Mouse (Mus musculus): ENCODE results near the gene Bbof1. TPM values are rescaled to one million over a fixed set of nuclear protein-coding genes. Genes with fewer than 3 reads are reported as not detected.
A peak's percentile ranks its signal among the peaks of the same experiment; 100 is the strongest.

The Bbof1 gene
- total and polyA plus RNA-seq, 2 experiments from 2014 or later: 2.2 to 2.3 TPM

DNA sequence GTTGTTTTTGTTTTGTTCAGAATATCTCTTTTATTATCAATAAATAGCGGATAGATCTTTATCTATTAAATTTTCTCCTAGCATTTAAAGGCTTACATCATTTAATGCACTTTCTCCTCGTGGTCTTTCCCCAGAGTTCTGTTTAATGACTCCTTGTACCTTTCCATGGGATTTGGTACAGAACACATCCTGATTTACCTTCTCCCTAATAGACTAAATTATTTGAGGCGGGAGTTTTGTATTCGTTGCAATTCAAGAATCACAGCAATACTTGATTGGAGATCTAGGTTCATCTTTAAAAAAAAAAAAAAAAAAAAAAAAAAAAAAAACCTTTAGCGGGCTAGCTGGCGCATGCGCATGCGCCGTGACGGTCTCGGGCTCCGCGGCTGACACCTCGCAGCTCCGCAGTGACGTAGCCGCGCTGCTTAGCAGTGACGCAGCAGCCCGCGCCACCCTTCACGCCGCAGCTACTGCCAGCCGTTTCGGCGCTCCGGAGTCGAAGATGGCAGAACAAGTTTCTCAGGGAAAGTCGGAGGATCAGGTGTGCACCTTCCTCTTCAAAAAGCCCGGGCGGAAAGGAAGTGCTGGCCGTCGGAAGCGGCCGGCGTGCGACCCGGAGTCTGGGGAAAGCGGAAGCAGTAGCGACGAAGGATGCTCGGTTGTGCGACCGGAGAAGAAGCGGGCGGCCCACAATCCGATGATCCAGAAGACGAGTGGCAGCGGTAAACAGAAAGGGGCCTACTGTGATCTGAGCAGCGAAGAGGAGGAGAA lies 8.1 kb downstream of the Bbof1 start, which contains the start of gene Rnf113a2:
Rnf113a2 (plus strand) TSS at position 363 of the 771 bp plus-strand sequence.
- no peaks in the 10 kb centered on the region; the same call in 1 of the 2 replicates for H3K4me1 ChIP-seq (ENCODE audit: insufficient read depth, low read length)
- H3K27me3 ChIP-seq (ENCODE audit: insufficient read depth, low read length): no peaks in the 10 kb centered on the region
- WGBS: 3% methylated on average over 50 of the region's 50 CpGs
- peak within 1 kb of the TSS; percentile 49 for H3K9ac ChIP-seq (replicated peaks; ENCODE audit: low read length)
- H3K9me3 ChIP-seq (ENCODE audit: low read length): no peaks in the 10 kb centered on the region
- peak within 1 kb of the TSS; percentile 66 for H3K4me2 ChIP-seq (ENCODE audit: low read depth, low read length)
- H3K4me3 ChIP-seq (ENCODE audit: low read length): peak within 1 kb of the TSS; percentile 54
- H3K27ac ChIP-seq: peak within 1 kb of the TSS; percentile 71
- ATAC-seq: peak; percentile 95
- no peaks in the 10 kb centered on the region for H3K36me3 ChIP-seq (ENCODE audit: insufficient read depth, low read length)
- TF ChIP-seq CTCF (IDR thresholded peaks at IDR 0.05; ENCODE audit: low read depth): no peak
- peak; percentile 97 for DNase-seq (ENCODE audit: low spot score)

- ATAC-seq (0 out of 2 replicates have a peak, but pooled peaks have one; percentile 16), DNase-seq (ENCODE audit: low spot score) (no peak)
- Histone ChIP-seq H3K36me3 (ENCODE audit: insufficient read depth, low read length) (no peaks in the 10 kb centered on the region), H3K9ac (replicated peaks; ENCODE audit: low read length) (peak overlapping the region; percentile 49), H3K27me3 (ENCODE audit: insufficient read depth, low read length) (no peaks in the 10 kb centered on the region), H3K9me3 (ENCODE audit: low read length) (no peaks in the 10 kb centered on the region), H3K4me1 (ENCODE audit: insufficient read depth, low read length) (no peaks in the 10 kb centered on the region; the same call in 1 of the 2 replicates), H3K4me2 (ENCODE audit: low read depth, low read length) (peak overlapping the region; percentile 66), H3K27ac (peak overlapping the region; percentile 71), H3K4me3 (ENCODE audit: low read length) (peak overlapping the region; percentile 54)
- WGBS: 38% methylated on average over 18 of the region's 18 CpGs
- no peak for TF ChIP-seq CTCF (IDR thresholded peaks at IDR 0.05; ENCODE audit: low read depth)
Measured at GRCm38 (mm10) chr12:84417605-84417922, 8.7 kb downstream of the Bbof1 start.

DNA sequence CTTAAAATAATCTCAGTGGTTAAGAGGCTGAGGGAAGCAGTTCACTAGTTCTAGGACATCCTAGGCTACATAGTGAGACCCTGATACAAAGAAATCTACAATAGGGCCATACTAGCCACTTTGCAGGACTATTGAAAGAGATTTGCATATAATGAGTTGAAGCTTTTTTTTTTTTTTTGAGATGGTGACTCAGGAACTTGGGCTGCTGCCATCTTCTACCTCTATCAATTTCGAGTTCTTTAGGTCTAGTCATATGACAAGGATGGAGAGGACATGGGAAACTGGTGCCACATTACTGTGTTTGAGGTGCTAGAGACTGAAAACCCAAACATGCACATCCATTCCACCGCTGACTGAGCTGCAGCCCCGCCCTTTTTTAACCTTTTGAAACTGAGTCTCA lies 15.1 kb downstream of the Bbof1 start:
- 55% methylated on average over 3 of the region's 3 CpGs for WGBS
- no peaks in the 10 kb centered on the region for H3K9me3 ChIP-seq (ENCODE audit: low read length)
- no peaks in the 10 kb centered on the region for H3K27me3 ChIP-seq (ENCODE audit: insufficient read depth, low read length)
- H3K27ac ChIP-seq: no peak overlapping the region
- no peaks in the 10 kb centered on the region for H3K36me3 ChIP-seq (ENCODE audit: insufficient read depth, low read length)
- no peaks in the 10 kb centered on the region for H3K4me1 ChIP-seq (ENCODE audit: insufficient read depth, low read length)
- H3K4me3 ChIP-seq (ENCODE audit: low read length): no peak overlapping the region
- DNase-seq (ENCODE audit: low spot score): no peak
- no peak overlapping the region for H3K4me2 ChIP-seq (ENCODE audit: low read depth, low read length)
- no peak for ATAC-seq
- H3K9ac ChIP-seq (replicated peaks; ENCODE audit: low read length): no peak overlapping the region
- no peak for TF ChIP-seq CTCF (IDR thresholded peaks at IDR 0.05; ENCODE audit: low read depth)

DNA sequence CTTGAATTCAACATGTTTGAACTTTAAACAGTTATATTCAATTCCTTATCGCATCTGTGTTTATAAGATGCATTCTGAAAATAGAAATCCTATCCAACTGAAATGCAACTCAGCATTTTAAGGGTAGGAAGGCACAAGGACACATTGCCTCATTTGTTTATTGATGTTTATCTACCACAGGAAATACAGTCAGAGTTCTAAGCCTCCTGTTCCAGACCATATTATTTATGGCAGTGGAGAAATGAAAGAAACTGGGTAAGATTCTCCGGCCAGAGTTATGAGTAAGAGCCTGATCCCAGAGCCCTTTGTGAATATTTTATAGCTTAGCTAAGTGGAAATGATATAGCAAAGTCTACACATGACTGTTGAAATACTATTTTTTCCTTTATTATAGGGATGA lies 21.0 kb downstream of the Bbof1 start:
- WGBS: 87% methylated on average over 2 of the region's 2 CpGs
- Histone ChIP-seq H3K9ac (replicated peaks; ENCODE audit: low read length) (no peak overlapping the region), H3K9me3 (ENCODE audit: low read length) (no peaks in the 10 kb centered on the region), H3K36me3 (ENCODE audit: insufficient read depth, low read length) (peaks cover 34% of the 10 kb centered on the region; the same call in 1 of the 2 replicates), H3K4me1 (ENCODE audit: insufficient read depth, low read length) (no peaks in the 10 kb centered on the region), H3K4me2 (ENCODE audit: low read depth, low read length) (no peak overlapping the region), H3K27ac (no peak overlapping the region), H3K27me3 (ENCODE audit: insufficient read depth, low read length) (no peaks in the 10 kb centered on the region), H3K4me3 (ENCODE audit: low read length) (no peak overlapping the region)
- DNase-seq (ENCODE audit: low spot score) (no peak), ATAC-seq (no peak)
- TF ChIP-seq CTCF (IDR thresholded peaks at IDR 0.05; ENCODE audit: low read depth): no peak

- ATAC-seq (no peak), DNase-seq (ENCODE audit: low spot score) (no peak)
- no peaks in the 10 kb centered on the region for H3K9me3 ChIP-seq (ENCODE audit: low read length)
- WGBS: 80% methylated on average over 2 of the region's 2 CpGs
- peaks cover 16% of the 10 kb centered on the region; the same call in 1 of the 2 replicates for H3K36me3 ChIP-seq (ENCODE audit: insufficient read depth, low read length)
- no peak overlapping the region for H3K27ac ChIP-seq
- no peak for TF ChIP-seq CTCF (IDR thresholded peaks at IDR 0.05; ENCODE audit: low read depth)
- H3K27me3 ChIP-seq (ENCODE audit: insufficient read depth, low read length): no peaks in the 10 kb centered on the region
- no peak overlapping the region for H3K9ac ChIP-seq (replicated peaks; ENCODE audit: low read length)
- no peak overlapping the region for H3K4me2 ChIP-seq (ENCODE audit: low read depth, low read length)
- no peak overlapping the region for H3K4me3 ChIP-seq (ENCODE audit: low read length)
- no peaks in the 10 kb centered on the region for H3K4me1 ChIP-seq (ENCODE audit: insufficient read depth, low read length)
Measured at GRCm38 (mm10) chr12:84438697-84439096, 29.8 kb downstream of the Bbof1 start.

DNA sequence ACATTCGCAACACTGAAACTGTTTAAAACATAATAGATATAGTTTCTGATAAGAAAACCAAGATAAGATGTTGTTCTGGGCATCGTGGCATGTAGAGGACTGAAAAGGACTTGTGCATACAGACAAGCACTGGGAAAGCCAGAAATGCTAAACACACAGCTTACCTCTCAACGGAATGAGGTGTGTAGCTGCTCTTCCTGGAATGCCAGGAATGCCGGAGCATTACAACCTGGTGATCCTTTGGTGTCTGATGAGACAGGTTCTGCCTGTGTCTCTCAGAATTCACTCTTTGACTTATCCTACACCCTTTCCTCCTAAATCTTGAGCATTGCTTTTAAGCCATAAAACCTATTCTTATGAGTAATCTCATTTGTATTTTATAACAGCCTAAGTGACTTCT lies 33.7 kb downstream of the Bbof1 start:
- Histone ChIP-seq H3K36me3 (ENCODE audit: insufficient read depth, low read length) (peaks cover 7% of the 10 kb centered on the region; the same call in 1 of the 2 replicates), H3K9me3 (ENCODE audit: low read length) (no peaks in the 10 kb centered on the region), H3K4me2 (ENCODE audit: low read depth, low read length) (no peak overlapping the region), H3K9ac (replicated peaks; ENCODE audit: low read length) (no peak overlapping the region), H3K4me3 (ENCODE audit: low read length) (no peak overlapping the region), H3K27me3 (ENCODE audit: insufficient read depth, low read length) (no peaks in the 10 kb centered on the region), H3K27ac (no peak overlapping the region), H3K4me1 (ENCODE audit: insufficient read depth, low read length) (no peaks in the 10 kb centered on the region)
- DNase-seq (ENCODE audit: low spot score) (no peak), ATAC-seq (no peak)
- 79% methylated on average over 4 of the region's 4 CpGs for WGBS
- no peak for TF ChIP-seq CTCF (IDR thresholded peaks at IDR 0.05; ENCODE audit: low read depth)

DNA sequence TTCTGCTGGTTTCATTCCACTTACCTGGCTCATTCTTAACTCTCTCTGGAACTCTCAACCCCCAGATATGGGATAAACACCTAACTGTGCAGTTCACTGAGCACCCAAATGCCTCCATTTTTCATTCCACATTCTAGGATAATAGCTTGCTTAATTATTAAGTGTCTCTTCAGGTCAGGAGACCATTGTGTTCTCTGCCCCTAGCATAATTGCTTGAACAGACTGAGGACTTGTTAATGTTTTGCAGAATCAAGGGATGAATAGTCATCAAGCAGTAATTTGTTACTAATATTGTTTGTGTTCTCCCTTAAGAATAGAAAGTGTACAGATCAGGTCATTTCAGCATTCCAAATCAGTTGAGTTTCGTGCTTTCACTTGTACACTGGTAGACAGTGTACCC lies 38.5 kb downstream of the Bbof1 start:
- Histone ChIP-seq H3K36me3 (ENCODE audit: insufficient read depth, low read length) (no peaks in the 10 kb centered on the region), H3K9me3 (ENCODE audit: low read length) (no peaks in the 10 kb centered on the region), H3K27me3 (ENCODE audit: insufficient read depth, low read length) (no peaks in the 10 kb centered on the region), H3K27ac (no peak overlapping the region), H3K4me3 (ENCODE audit: low read length) (no peak overlapping the region), H3K4me1 (ENCODE audit: insufficient read depth, low read length) (peaks cover 5% of the 10 kb centered on the region; the same call in 1 of the 2 replicates), H3K4me2 (ENCODE audit: low read depth, low read length) (no peak overlapping the region), H3K9ac (replicated peaks; ENCODE audit: low read length) (no peak overlapping the region)
- 76% methylated on average over 1 of the region's 1 CpGs for WGBS
- no peak for ATAC-seq
- DNase-seq (ENCODE audit: low spot score): no peak
- TF ChIP-seq CTCF (IDR thresholded peaks at IDR 0.05; ENCODE audit: low read depth): no peak
